Mouse (Mus musculus): ENCODE measurements at regions not wholly inside any gene's neighbourhood (a gene's known extent, or its start where the extent isn't known, plus 50 kb on each side); places are given as distances from the start of the nearest gene placed in this dataset.

- Histone ChIP-seq H3K9ac (ENCODE audit: low read length) (no peak overlapping the region), H3K9me3 (ENCODE audit: control insufficient read depth, low read length) (no peaks in the 10 kb centered on the region), H3K27me3 (ENCODE audit: control insufficient read depth, insufficient read depth, low read length) (no peaks in the 10 kb centered on the region), H3K4me3 (ENCODE audit: low read depth, low read length) (no peak overlapping the region), H3K27ac (ENCODE audit: low read depth, low read length) (no peak overlapping the region), H3K36me3 (ENCODE audit: control insufficient read depth, insufficient read depth, low read length) (no peaks in the 10 kb centered on the region), H3K4me2 (ENCODE audit: low read depth) (no peak overlapping the region), H3K4me1 (ENCODE audit: control insufficient read depth, insufficient read depth, low read length) (no peaks in the 10 kb centered on the region; the same call in none of the 2 replicates)
- DNase-seq (ENCODE audit: low spot score) (no peak), ATAC-seq (ENCODE audit: insufficient read depth, low FRiP score, low TSS enrichment) (no peak)
- 91% methylated on average over 4 of the region's 4 CpGs for WGBS
These were observed 62.7 kb upstream of the Ppp2r5a start for GRCm38 (mm10) chr1:191465723-191466122.

- DNase-seq (ENCODE audit: low spot score) (no peak), ATAC-seq (ENCODE audit: insufficient read depth, low FRiP score, low TSS enrichment) (no peak)
- no peak overlapping the region for H3K9ac ChIP-seq (ENCODE audit: low read length)
- H3K27ac ChIP-seq (ENCODE audit: low read depth, low read length): no peak overlapping the region
- no peak overlapping the region for H3K4me3 ChIP-seq (ENCODE audit: low read depth, low read length)
- 54% methylated on average over 2 of the region's 2 CpGs for WGBS
- H3K4me2 ChIP-seq (ENCODE audit: low read depth): no peak overlapping the region
- H3K36me3 ChIP-seq (ENCODE audit: control insufficient read depth, insufficient read depth, low read length): no peaks in the 10 kb centered on the region
- H3K27me3 ChIP-seq (ENCODE audit: control insufficient read depth, insufficient read depth, low read length): no peaks in the 10 kb centered on the region
- H3K4me1 ChIP-seq (ENCODE audit: control insufficient read depth, insufficient read depth, low read length): no peaks in the 10 kb centered on the region; the same call in none of the 2 replicates
- no peaks in the 10 kb centered on the region for H3K9me3 ChIP-seq (ENCODE audit: control insufficient read depth, low read length)
These were observed 62.1 kb upstream of the Ppp2r5a start for GRCm38 (mm10) chr1:191465170-191465569.

- Histone ChIP-seq H3K9ac (ENCODE audit: low read length) (peak overlapping the region; percentile 27; the same call in 1 of the 2 replicates), H3K36me3 (ENCODE audit: control insufficient read depth, insufficient read depth, low read length) (no peaks in the 10 kb centered on the region), H3K4me3 (ENCODE audit: low read depth, low read length) (no peak overlapping the region), H3K27me3 (ENCODE audit: control insufficient read depth, insufficient read depth, low read length) (no peaks in the 10 kb centered on the region), H3K27ac (ENCODE audit: low read depth, low read length) (0 out of 2 replicates have a peak overlapping the region, but pooled peaks have one; percentile 14), H3K4me2 (ENCODE audit: low read depth) (0 out of 2 replicates have a peak overlapping the region, but pooled peaks have one; percentile 4), H3K9me3 (ENCODE audit: control insufficient read depth, low read length) (no peaks in the 10 kb centered on the region), H3K4me1 (ENCODE audit: control insufficient read depth, insufficient read depth, low read length) (no peaks in the 10 kb centered on the region; the same call in none of the 2 replicates)
- peak; percentile 49 for DNase-seq (ENCODE audit: low spot score)
- peak; percentile 83 for ATAC-seq (ENCODE audit: insufficient read depth, low FRiP score, low TSS enrichment)
- WGBS: 5% methylated on average over 9 of the region's 9 CpGs
These were observed 58.9 kb upstream of the Ppp2r5a start for GRCm38 (mm10) chr1:191461811-191462491.

GRCm38 (mm10) chr1:191459066-191459465, 56.0 kb upstream of the Ppp2r5a start:
- Histone ChIP-seq H3K27ac (ENCODE audit: low read depth, low read length) (no peak overlapping the region), H3K4me1 (ENCODE audit: control insufficient read depth, insufficient read depth, low read length) (no peaks in the 10 kb centered on the region; the same call in none of the 2 replicates), H3K27me3 (ENCODE audit: control insufficient read depth, insufficient read depth, low read length) (no peaks in the 10 kb centered on the region), H3K4me2 (ENCODE audit: low read depth) (no peak overlapping the region), H3K36me3 (ENCODE audit: control insufficient read depth, insufficient read depth, low read length) (no peaks in the 10 kb centered on the region), H3K9me3 (ENCODE audit: control insufficient read depth, low read length) (no peaks in the 10 kb centered on the region), H3K9ac (ENCODE audit: low read length) (no peak overlapping the region), H3K4me3 (ENCODE audit: low read depth, low read length) (no peak overlapping the region)
- ATAC-seq (ENCODE audit: insufficient read depth, low FRiP score, low TSS enrichment) (no peak), DNase-seq (ENCODE audit: low spot score) (no peak)
- WGBS: 79% methylated on average over 5 of the region's 5 CpGs

GRCm38 (mm10) chr1:191458292-191458691, 55.2 kb upstream of the Ppp2r5a start:
- Histone ChIP-seq H3K4me1 (ENCODE audit: control insufficient read depth, insufficient read depth, low read length) (no peaks in the 10 kb centered on the region; the same call in none of the 2 replicates), H3K36me3 (ENCODE audit: control insufficient read depth, insufficient read depth, low read length) (no peaks in the 10 kb centered on the region), H3K9ac (ENCODE audit: low read length) (no peak overlapping the region), H3K9me3 (ENCODE audit: control insufficient read depth, low read length) (no peaks in the 10 kb centered on the region), H3K27me3 (ENCODE audit: control insufficient read depth, insufficient read depth, low read length) (no peaks in the 10 kb centered on the region), H3K4me3 (ENCODE audit: low read depth, low read length) (no peak overlapping the region), H3K27ac (ENCODE audit: low read depth, low read length) (no peak overlapping the region), H3K4me2 (ENCODE audit: low read depth) (no peak overlapping the region)
- 83% methylated on average over 2 of the region's 2 CpGs for WGBS
- no peak for DNase-seq (ENCODE audit: low spot score)
- ATAC-seq (ENCODE audit: insufficient read depth, low FRiP score, low TSS enrichment): no peak

GRCm38 (mm10) chr1:191457103-191457502, 54.0 kb upstream of the Ppp2r5a start:
- ATAC-seq (ENCODE audit: insufficient read depth, low FRiP score, low TSS enrichment) (no peak), DNase-seq (ENCODE audit: low spot score) (no peak)
- no peak overlapping the region for H3K9ac ChIP-seq (ENCODE audit: low read length)
- H3K27me3 ChIP-seq (ENCODE audit: control insufficient read depth, insufficient read depth, low read length): no peaks in the 10 kb centered on the region
- no peaks in the 10 kb centered on the region; the same call in none of the 2 replicates for H3K4me1 ChIP-seq (ENCODE audit: control insufficient read depth, insufficient read depth, low read length)
- H3K27ac ChIP-seq (ENCODE audit: low read depth, low read length): no peak overlapping the region
- 65% methylated on average over 4 of the region's 4 CpGs for WGBS
- no peak overlapping the region for H3K4me3 ChIP-seq (ENCODE audit: low read depth, low read length)
- no peak overlapping the region for H3K4me2 ChIP-seq (ENCODE audit: low read depth)
- no peaks in the 10 kb centered on the region for H3K36me3 ChIP-seq (ENCODE audit: control insufficient read depth, insufficient read depth, low read length)
- H3K9me3 ChIP-seq (ENCODE audit: control insufficient read depth, low read length): no peaks in the 10 kb centered on the region

- H3K27ac ChIP-seq (ENCODE audit: low read depth, low read length): no peak overlapping the region
- no peaks in the 10 kb centered on the region for H3K36me3 ChIP-seq (ENCODE audit: control insufficient read depth, insufficient read depth, low read length)
- no peaks in the 10 kb centered on the region for H3K4me1 ChIP-seq (ENCODE audit: control insufficient read depth, insufficient read depth, low read length)
- no peak overlapping the region for H3K4me2 ChIP-seq (ENCODE audit: low read depth)
- no peak overlapping the region for H3K4me3 ChIP-seq (ENCODE audit: low read depth, low read length)
- H3K9ac ChIP-seq (ENCODE audit: low read length): no peak overlapping the region
- WGBS: 60% methylated on average over 3 of the region's 3 CpGs
- ATAC-seq (ENCODE audit: insufficient read depth, low FRiP score, low TSS enrichment) (no peak), DNase-seq (ENCODE audit: low spot score) (no peak)
- no peaks in the 10 kb centered on the region for H3K9me3 ChIP-seq (ENCODE audit: control insufficient read depth, low read length)
- H3K27me3 ChIP-seq (ENCODE audit: control insufficient read depth, insufficient read depth, low read length): no peaks in the 10 kb centered on the region
These were observed 51.5 kb upstream of the Ppp2r5a start for GRCm38 (mm10) chr1:191454604-191455003.

GRCm38 (mm10) chr1:191453589-191453988, 50.5 kb upstream of the Ppp2r5a start:
- H3K4me3 ChIP-seq (ENCODE audit: low read depth, low read length): no peak overlapping the region
- no peaks in the 10 kb centered on the region for H3K27me3 ChIP-seq (ENCODE audit: control insufficient read depth, insufficient read depth, low read length)
- no peak for ATAC-seq (ENCODE audit: insufficient read depth, low FRiP score, low TSS enrichment)
- H3K4me2 ChIP-seq (ENCODE audit: low read depth): no peak overlapping the region
- H3K4me1 ChIP-seq (ENCODE audit: control insufficient read depth, insufficient read depth, low read length): no peaks in the 10 kb centered on the region
- H3K9me3 ChIP-seq (ENCODE audit: control insufficient read depth, low read length): no peaks in the 10 kb centered on the region
- no peak for DNase-seq (ENCODE audit: low spot score)
- no peak overlapping the region for H3K9ac ChIP-seq (ENCODE audit: low read length)
- H3K27ac ChIP-seq (ENCODE audit: low read depth, low read length): no peak overlapping the region
- WGBS: 82% methylated on average over 3 of the region's 3 CpGs
- no peaks in the 10 kb centered on the region for H3K36me3 ChIP-seq (ENCODE audit: control insufficient read depth, insufficient read depth, low read length)
